Comparison of ENCODE assay signal across 17 mouse cellular contexts in genomic region chr5:142771034-142771433, GRCm38 (mm10). TPM values are rescaled to one million over a fixed set of nuclear protein-coding genes. Genes with fewer than 3 reads are reported as not detected.
DNase-seq lines count a peak whose midpoint lies in the region; ATAC-seq and TF ChIP-seq lines count a peak whose summit lies in the region.
"Had no signal": no experiment of that assay in that cellular context is flagged by ENCODE, and none has a peak within 500 bp of the region (broad histone marks: within the 10 kb centered on the region; RNA-seq: fewer than 3 reads in every experiment).

No protein-coding gene starts in this region.

- peaks cover 5% of the 10 kb centered on the region; the same call in 1 of the 2 replicates for H3K79me2 ChIP-seq in heart, adult 2 months (replicated peaks; ENCODE audit: control insufficient read depth, insufficient read depth, low read length)

- H3K27ac ChIP-seq in heart, embryonic 12.5 days (ENCODE audit: poor library complexity, severe bottlenecking) = peak overlapping the region; percentile 70
- no peak overlapping the region for H3K27ac ChIP-seq in heart, adult 2 months
- H3K27ac ChIP-seq in hindbrain, postnatal 0 days = no peak overlapping the region
- H3K27ac ChIP-seq in hindbrain, embryonic 10.5 days = no peak overlapping the region
- H3K27ac ChIP-seq in midbrain, embryonic 13.5 days = peak overlapping the region; percentile 21; the same call in 1 of the 2 replicates
- no peak overlapping the region for H3K27ac ChIP-seq in midbrain, postnatal 0 days (ENCODE audit: low read depth, low read length)
- H3K27ac ChIP-seq in limb, embryonic 15.5 days = peak overlapping the region; percentile 57
- H3K27ac ChIP-seq: neural tube, embryonic 12.5 days had no signal

- no peak for TF ChIP-seq EP300 in heart, adult 2 months (IDR thresholded peaks at IDR 0.05; ENCODE audit: insufficient read depth, low read depth, low read length)

- no peak for DNase-seq in heart, adult 2 months
- DNase-seq in hindbrain, postnatal 0 days (ENCODE audit: low spot score) = no peak
- no peak for DNase-seq in hindbrain, embryonic 10.5 days (ENCODE audit: low spot score)
- DNase-seq in midbrain, postnatal 0 days (ENCODE audit: low spot score) = no peak
- no peak for DNase-seq in retina, postnatal 1 day
- DNase-seq: cerebellum, adult 9-10 months; gastrocnemius, postnatal 25 days; kidney, adult 18-20 months; kidney, postnatal 14 days; layer of hippocampus, adult 9-11 months; spleen, adult 18-20 months; thymus, postnatal 14 days had no signal

- peaks cover 46% of the 10 kb centered on the region for H3K4me1 ChIP-seq in heart, embryonic 12.5 days (replicated peaks)
- no peaks in the 10 kb centered on the region; the same call in 1 of the 2 replicates for H3K4me1 ChIP-seq in heart, adult 2 months (ENCODE audit: control insufficient read depth, insufficient read depth, low read length)
- H3K4me1 ChIP-seq in hindbrain, postnatal 0 days (ENCODE audit: insufficient read depth, low read length) = no peaks in the 10 kb centered on the region
- peaks cover 19% of the 10 kb centered on the region for H3K4me1 ChIP-seq in hindbrain, embryonic 10.5 days (replicated peaks)
- peaks cover 40% of the 10 kb centered on the region for H3K4me1 ChIP-seq in midbrain, embryonic 13.5 days (replicated peaks)
- no peaks in the 10 kb centered on the region; the same call in 1 of the 2 replicates for H3K4me1 ChIP-seq in midbrain, postnatal 0 days (ENCODE audit: insufficient read depth, low read length)
- H3K4me1 ChIP-seq in limb, embryonic 15.5 days = peaks cover 26% of the 10 kb centered on the region

- WGBS in heart, embryonic 12.5 days = 46% methylated on average over 4 of the region's 4 CpGs
- WGBS in heart, adult 2 months = 68% methylated on average over 4 of the region's 4 CpGs
- WGBS in hindbrain, postnatal 0 days = 91% methylated on average over 4 of the region's 4 CpGs
- 88% methylated on average over 4 of the region's 4 CpGs for WGBS in hindbrain, embryonic 10.5 days
- 90% methylated on average over 4 of the region's 4 CpGs for WGBS in midbrain, embryonic 13.5 days
- 87% methylated on average over 4 of the region's 4 CpGs for WGBS in midbrain, postnatal 0 days
- WGBS in limb, embryonic 15.5 days = 80% methylated on average over 4 of the region's 4 CpGs

- H3K36me3 ChIP-seq in heart, embryonic 12.5 days = peaks cover 78% of the 10 kb centered on the region
- H3K36me3 ChIP-seq in heart, adult 2 months (ENCODE audit: control insufficient read depth, insufficient read depth, low read length) = no peaks in the 10 kb centered on the region
- peaks cover 47% of the 10 kb centered on the region; the same call in 1 of the 2 replicates for H3K36me3 ChIP-seq in hindbrain, postnatal 0 days (ENCODE audit: insufficient read depth, low read length)
- peaks cover 95% of the 10 kb centered on the region for H3K36me3 ChIP-seq in hindbrain, embryonic 10.5 days
- H3K36me3 ChIP-seq in midbrain, embryonic 13.5 days = peaks cover 92% of the 10 kb centered on the region
- peaks cover 59% of the 10 kb centered on the region for H3K36me3 ChIP-seq in midbrain, postnatal 0 days (ENCODE audit: insufficient read depth, low read length)
- peaks cover 84% of the 10 kb centered on the region for H3K36me3 ChIP-seq in limb, embryonic 15.5 days

- ATAC-seq in heart, embryonic 12.5 days (ENCODE audit: insufficient number of reproducible peaks, low FRiP score) = 0 out of 2 replicates have a peak, but pooled peaks have one; percentile 10
- ATAC-seq in hindbrain, postnatal 0 days = no peak
- no peak for ATAC-seq in midbrain, embryonic 13.5 days
- ATAC-seq in midbrain, postnatal 0 days (ENCODE audit: low FRiP score) = no peak
- ATAC-seq in limb, embryonic 15.5 days (ENCODE audit: insufficient number of reproducible peaks, low FRiP score, low TSS enrichment, low read depth) = no peak
- ATAC-seq: forebrain, embryonic 14.5 days had no signal

- intact Hi-C loops in heart, adult 2 months (cut with DNase I) = no loop called here

- no peak for TF ChIP-seq CTCF in heart, adult 2 months (IDR thresholded peaks at IDR 0.05)
- no peak for TF ChIP-seq CTCF in hindbrain, postnatal 0 days (IDR thresholded peaks at IDR 0.05; ENCODE audit: low read depth)
- TF ChIP-seq CTCF in midbrain, postnatal 0 days (IDR thresholded peaks at IDR 0.05) = no peak

- peak overlapping the region; percentile 42; the same call in 1 of the 2 replicates for H3K9ac ChIP-seq in heart, embryonic 12.5 days
- no peak overlapping the region for H3K9ac ChIP-seq in heart, adult 2 months (ENCODE audit: low read depth, low read length)
- 0 out of 2 replicates have a peak overlapping the region, but pooled peaks have one; percentile 1 for H3K9ac ChIP-seq in hindbrain, postnatal 0 days (replicated peaks; ENCODE audit: low read length)
- H3K9ac ChIP-seq in midbrain, embryonic 13.5 days (replicated peaks) = no peak overlapping the region
- no peak overlapping the region for H3K9ac ChIP-seq in midbrain, postnatal 0 days (replicated peaks; ENCODE audit: low read length, poor library complexity, severe bottlenecking)
- no peak overlapping the region for H3K9ac ChIP-seq in limb, embryonic 15.5 days
- H3K9ac ChIP-seq: neural tube, embryonic 12.5 days had no signal

- H3K27me3 ChIP-seq in heart, embryonic 12.5 days (replicated peaks) = no peaks in the 10 kb centered on the region
- H3K27me3 ChIP-seq in heart, adult 2 months (ENCODE audit: control insufficient read depth, insufficient read depth, low read length) = no peaks in the 10 kb centered on the region
- H3K27me3 ChIP-seq in hindbrain, postnatal 0 days (ENCODE audit: insufficient read depth, low read length) = no peaks in the 10 kb centered on the region
- H3K27me3 ChIP-seq in hindbrain, embryonic 10.5 days (ENCODE audit: insufficient read depth, poor library complexity, severe bottlenecking) = no peaks in the 10 kb centered on the region
- H3K27me3 ChIP-seq in midbrain, embryonic 13.5 days = no peaks in the 10 kb centered on the region
- H3K27me3 ChIP-seq in midbrain, postnatal 0 days (ENCODE audit: insufficient read depth, low read length) = no peaks in the 10 kb centered on the region
- no peaks in the 10 kb centered on the region for H3K27me3 ChIP-seq in limb, embryonic 15.5 days
- H3K27me3 ChIP-seq: neural tube, embryonic 12.5 days had no signal

- no peaks in the 10 kb centered on the region for H3K9me3 ChIP-seq in heart, embryonic 12.5 days (replicated peaks)
- no peaks in the 10 kb centered on the region for H3K9me3 ChIP-seq in hindbrain, postnatal 0 days (ENCODE audit: low read length)
- H3K9me3 ChIP-seq in hindbrain, embryonic 10.5 days = no peaks in the 10 kb centered on the region
- no peaks in the 10 kb centered on the region for H3K9me3 ChIP-seq in midbrain, embryonic 13.5 days
- no peaks in the 10 kb centered on the region for H3K9me3 ChIP-seq in midbrain, postnatal 0 days (ENCODE audit: low read length)
- H3K9me3 ChIP-seq in limb, embryonic 15.5 days = no peaks in the 10 kb centered on the region
- H3K9me3 ChIP-seq: neural tube, embryonic 12.5 days had no signal

- TF ChIP-seq POLR2A in heart, adult 2 months (IDR thresholded peaks at IDR 0.05; ENCODE audit: insufficient read depth, low read depth, low read length) = no peak

- no peak overlapping the region for H3K4me2 ChIP-seq in heart, embryonic 12.5 days
- no peak overlapping the region for H3K4me2 ChIP-seq in hindbrain, postnatal 0 days (ENCODE audit: low read depth, low read length)
- H3K4me2 ChIP-seq in midbrain, embryonic 13.5 days (replicated peaks) = no peak overlapping the region
- H3K4me2 ChIP-seq in midbrain, postnatal 0 days (ENCODE audit: low read depth, low read length, poor library complexity, severe bottlenecking) = no peak overlapping the region
- H3K4me2 ChIP-seq in limb, embryonic 15.5 days = no peak overlapping the region
- H3K4me2 ChIP-seq: neural tube, embryonic 12.5 days had no signal

- no peak overlapping the region for H3K4me3 ChIP-seq in heart, embryonic 12.5 days
- no peak overlapping the region for H3K4me3 ChIP-seq in heart, adult 2 months
- H3K4me3 ChIP-seq in hindbrain, postnatal 0 days (ENCODE audit: low read length) = no peak overlapping the region
- H3K4me3 ChIP-seq in hindbrain, embryonic 10.5 days = no peak overlapping the region
- H3K4me3 ChIP-seq in midbrain, embryonic 13.5 days (replicated peaks) = no peak overlapping the region
- H3K4me3 ChIP-seq in midbrain, postnatal 0 days (ENCODE audit: low read depth, low read length) = no peak overlapping the region
- H3K4me3 ChIP-seq in limb, embryonic 15.5 days = no peak overlapping the region
- H3K4me3 ChIP-seq: neural tube, embryonic 12.5 days had no signal

RNA-seq across cellular contexts. Expression of gene Tnrc18, which starts 46.4 kb away (rescaled TPM):
- polyA plus RNA-seq in heart, embryonic 12.5 days (2016; fragmentation: Nextera tagmentation; extraction: Ambion mirVana) = 31.7 and 34.7 TPM in 2 replicates
- total RNA-seq in heart, adult 2 months (2021) = 10 to 100 TPM; 49.7 to 60.3 TPM
- polyA plus RNA-seq in heart, adult 2 months (2012; rRNA removed) = 15.1 and 18.5 TPM in 2 replicates
- total RNA-seq in hindbrain, postnatal 0 days (2014; rRNA removed) = 134 and 137 TPM in 2 replicates
- polyA plus RNA-seq in hindbrain, postnatal 0 days (2015; fragmentation: Nextera tagmentation; extraction: Ambion mirVana) = 17.0 and 19.9 TPM in 2 replicates
- polyA plus RNA-seq in hindbrain, embryonic 10.5 days (2016; fragmentation: Nextera tagmentation; extraction: Ambion mirVana) = 25.2 and 39.3 TPM in 2 replicates
- polyA plus RNA-seq in midbrain, embryonic 13.5 days (2015; fragmentation: Nextera tagmentation; extraction: Ambion mirVana) = 30.5 and 40.7 TPM in 2 replicates
- total RNA-seq in midbrain, postnatal 0 days (2014; rRNA removed) = 114 and 142 TPM in 2 replicates
- polyA plus RNA-seq in midbrain, postnatal 0 days (2015; fragmentation: Nextera tagmentation; extraction: Ambion mirVana) = 17.4 and 19.4 TPM in 2 replicates
- 25.1 and 32.0 TPM in 2 replicates for polyA plus RNA-seq in limb, embryonic 15.5 days (2015; fragmentation: Nextera tagmentation; extraction: Ambion mirVana)

Comparison
In these comparisons a context has a peak if more than half of its experiments do, and no peak if none do; other contexts are left out.
1. H3K27ac ChIP-seq: peak in heart, embryonic 12.5 days (single experiment), midbrain, embryonic 13.5 days (single experiment) and limb, embryonic 15.5 days (single experiment); none in heart, adult 2 months (single experiment), hindbrain, postnatal 0 days (single experiment), hindbrain, embryonic 10.5 days (single experiment) and midbrain, postnatal 0 days (single experiment).
2. H3K9ac ChIP-seq: peak in heart, embryonic 12.5 days (single experiment) and hindbrain, postnatal 0 days (single experiment); none in heart, adult 2 months (single experiment), midbrain, embryonic 13.5 days (single experiment), midbrain, postnatal 0 days (single experiment) and limb, embryonic 15.5 days (single experiment).